Mouse (Mus musculus): ENCODE data around the gene Ybey. TPM values are rescaled to one million over a fixed set of nuclear protein-coding genes. Genes with fewer than 3 reads are reported as not detected.

The Ybey gene
- polyA plus RNA-seq (2012) = 0.60 and 0.83 TPM in 2 replicates

DNA sequence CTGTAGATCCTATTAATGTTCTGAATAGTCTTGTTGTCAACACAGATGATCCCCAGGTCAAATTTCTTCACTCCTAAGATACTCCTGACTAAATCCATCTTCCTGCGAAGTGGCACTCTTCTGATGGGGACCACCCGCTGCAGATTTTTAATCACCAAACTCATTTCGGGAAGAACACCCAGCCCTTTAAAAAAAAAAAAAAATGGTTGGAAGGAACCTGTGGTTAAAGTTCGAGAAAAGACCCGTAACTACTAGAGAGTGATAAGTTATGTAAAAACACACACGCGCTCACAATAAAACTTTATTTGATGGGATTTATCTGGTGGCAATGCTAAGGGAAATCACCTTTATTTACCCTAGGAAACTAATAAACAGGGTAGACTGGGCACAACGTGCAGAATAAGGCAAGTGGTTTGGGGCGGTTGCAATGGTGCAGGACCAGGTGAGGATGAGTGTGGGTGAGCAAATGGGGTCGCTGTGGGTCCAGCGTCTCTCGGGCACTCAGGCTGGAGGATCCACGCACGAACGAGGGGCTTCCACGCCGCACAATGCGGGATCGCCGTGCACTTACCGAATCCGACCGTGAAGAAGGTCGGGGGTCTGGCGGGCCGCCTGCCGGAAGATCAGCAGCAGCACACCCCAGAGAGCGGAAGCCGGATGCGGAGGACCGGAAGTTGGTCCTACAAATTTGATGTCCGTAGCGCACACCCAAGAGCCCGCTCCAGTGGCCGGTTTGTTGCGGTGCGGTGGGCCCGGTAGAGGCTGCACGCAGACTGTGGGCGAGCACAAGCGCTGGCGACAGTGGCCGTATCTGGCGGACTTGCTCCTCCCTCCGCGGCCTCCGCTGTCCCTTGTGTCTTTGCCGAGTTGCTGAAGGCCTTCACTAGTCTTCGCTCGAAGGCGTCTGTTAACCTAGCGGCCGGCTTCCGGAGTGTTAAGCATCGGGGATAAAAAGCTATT, at the start of gene Ybey, which contains the start of gene Mcm3ap:
Ybey (minus strand) TSS at position 912 of the 960 bp plus-strand sequence.
Mcm3ap (plus strand) TSS at position 725 of the 960 bp plus-strand sequence.

DNA sequence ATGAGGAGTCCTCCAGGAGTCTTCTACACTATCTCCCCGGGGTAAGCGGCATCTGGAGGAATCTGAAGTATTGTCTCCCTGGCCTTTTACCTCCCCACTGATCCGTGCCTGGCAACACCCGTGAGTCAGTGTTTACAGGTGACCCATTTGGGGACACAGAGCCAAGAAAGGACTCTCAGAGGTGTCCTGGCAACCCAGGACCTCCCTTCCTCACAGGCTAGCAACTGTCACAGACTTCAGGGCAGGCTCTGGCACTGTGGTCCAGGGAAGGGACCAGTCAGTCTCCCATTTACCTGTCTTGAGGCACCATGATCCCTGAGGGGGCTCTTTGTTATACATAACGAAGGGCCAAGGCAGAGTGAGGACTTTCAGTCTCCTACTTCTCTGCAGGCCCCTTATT, 20.1 kb downstream of the Ybey start, which contains the start of gene 2610028H24Rik:
2610028H24Rik (plus strand) TSS at position 231 of the 400 bp plus-strand sequence.

GRCm38 (mm10) chr10:76442178-76443088, 26.5 kb downstream of the Ybey start, which contains the start of gene Pcnt:
Gene Pcnt (minus strand): TSS chr10:76442786.

DNA sequence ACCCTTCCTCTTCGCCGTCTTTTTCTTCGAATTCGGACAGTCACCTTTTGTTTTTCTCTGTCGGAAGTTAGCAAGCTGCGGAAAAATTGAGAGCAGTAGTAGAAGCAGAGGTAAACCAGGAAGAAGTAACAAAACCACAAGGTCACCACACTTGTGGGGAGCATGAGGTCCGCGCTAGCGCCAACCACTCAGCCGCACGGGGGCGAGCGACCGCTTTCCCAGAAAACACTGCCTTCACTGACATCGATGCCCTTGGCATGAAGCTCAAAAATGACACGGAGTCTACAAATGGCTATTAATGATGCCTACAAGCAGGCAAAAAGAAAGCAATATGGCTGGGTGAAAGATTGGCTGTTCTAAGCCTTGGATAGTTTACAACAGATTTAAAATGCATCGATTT, 28.6 kb downstream of the Ybey start, which contains the start of gene AC141477.1:
AC141477.1 (minus strand) TSS at position 164 of the 400 bp plus-strand sequence.

Other genes with a start within 250 kb of the Ybey start
- gene Prmt2, start 231.2 kb downstream of the Ybey start, polyA plus RNA-seq (2012) = 2.8 and 3.6 TPM in 2 replicates
- not detected in 2 replicates for gene S100b, start 215.3 kb downstream of the Ybey start, polyA plus RNA-seq (2012)
- gene Dip2a, start 123.8 kb downstream of the Ybey start, polyA plus RNA-seq (2012) = 1.5 TPM in 2 replicates
- not detected in 2 replicates for gene AC141477.1, start 28.7 kb downstream of the Ybey start, polyA plus RNA-seq (2012)
- 47.7 and 65.0 TPM in 2 replicates for gene Pcnt, start 26.3 kb downstream of the Ybey start, polyA plus RNA-seq (2012)
- gene 2610028H24Rik, start 20.0 kb downstream of the Ybey start, polyA plus RNA-seq (2012) = not detected in 2 replicates
- gene Mcm3ap, start 187 bp downstream of the Ybey start, polyA plus RNA-seq (2012) = 23.3 and 33.0 TPM in 2 replicates
- 7.1 and 7.8 TPM in 2 replicates for gene Lss, start 62.5 kb upstream of the Ybey start, polyA plus RNA-seq (2012)
- gene Spatc1l, start 93.2 kb upstream of the Ybey start, polyA plus RNA-seq (2012) = not detected in 2 replicates
- gene Ftcd, start 106.5 kb upstream of the Ybey start, polyA plus RNA-seq (2012) = not detected in 2 replicates
- gene Col6a2, start 154.5 kb upstream of the Ybey start, polyA plus RNA-seq (2012) = 0.02 and 0.05 TPM in 2 replicates